Mouse (Mus musculus) hindbrain, embryonic 12.5 days (tissue): ENCODE data around the gene Cavin2. TPM values are rescaled to one million over a fixed set of nuclear protein-coding genes. Genes with fewer than 3 reads are reported as not detected.

Experiments used
- ATAC-seq: fragments of 200-750 bp; cut with Nextera tagmentation; 2 replicates; pipeline ENCODE4 v1.8.0; 2017; ENCODE audit warnings: moderate TSS enrichment; ENCODE audit not compliant: low FRiP score
- H3K27ac ChIP-seq: fragments of 300-500 bp; sonication (generic); 2 replicates; pipeline ENCODE4 v1.5.1; 2016; ENCODE audit warnings: mild to moderate bottlenecking
- H3K27me3 ChIP-seq: fragments of 300-500 bp; sonication (generic); 2 replicates; pipeline ENCODE4 v1.6.1; 2016; ENCODE audit warnings: mild to moderate bottlenecking
- H3K36me3 ChIP-seq: fragments of 300-500 bp; sonication (generic); 2 replicates; pipeline ENCODE4 v1.6.1; 2016; ENCODE audit warnings: mild to moderate bottlenecking
- H3K4me1 ChIP-seq: fragments of 300-500 bp; sonication (generic); 2 replicates; pipeline ENCODE4 v1.6.1; 2016
- H3K4me2 ChIP-seq: fragments of 300-500 bp; sonication (generic); replicated peaks from 2 replicates; pipeline ENCODE4 v1.6.1; 2016; ENCODE audit warnings: mild to moderate bottlenecking
- H3K4me3 ChIP-seq: fragments of 300-500 bp; sonication (generic); 2 replicates; pipeline ENCODE4 v1.5.1; 2016; ENCODE audit warnings: mild to moderate bottlenecking
- H3K9ac ChIP-seq: fragments of 300-500 bp; sonication (generic); 2 replicates; pipeline ENCODE4 v1.6.1; 2016; ENCODE audit warnings: mild to moderate bottlenecking, moderate library complexity
- H3K9me3 ChIP-seq: fragments of 300-500 bp; sonication (generic); replicated peaks from 2 replicates; pipeline ENCODE4 v1.6.1; 2016; ENCODE audit warnings: mild to moderate bottlenecking
- WGBS: fragments of 180-500 bp; shearing (Covaris S2); methylation state at CpG from one replicate; pipeline ENCODE4 v1.1.7; 2016; 5-methylcytosine and 5-hydroxymethylcytosine counted together
- polyA plus RNA-seq: library from polyadenylated mRNA; unstranded; fragments of >200 nt; fragmentation: Nextera tagmentation; extraction: Ambion mirVana; gene quantifications from 2 replicates; pipeline ENCODE4 v1.2.1, GENCODE M21; 2016

Cavin2 gene
- polyA plus RNA-seq, 1 experiment from 2014 or later = 7.2 TPM

DNA sequence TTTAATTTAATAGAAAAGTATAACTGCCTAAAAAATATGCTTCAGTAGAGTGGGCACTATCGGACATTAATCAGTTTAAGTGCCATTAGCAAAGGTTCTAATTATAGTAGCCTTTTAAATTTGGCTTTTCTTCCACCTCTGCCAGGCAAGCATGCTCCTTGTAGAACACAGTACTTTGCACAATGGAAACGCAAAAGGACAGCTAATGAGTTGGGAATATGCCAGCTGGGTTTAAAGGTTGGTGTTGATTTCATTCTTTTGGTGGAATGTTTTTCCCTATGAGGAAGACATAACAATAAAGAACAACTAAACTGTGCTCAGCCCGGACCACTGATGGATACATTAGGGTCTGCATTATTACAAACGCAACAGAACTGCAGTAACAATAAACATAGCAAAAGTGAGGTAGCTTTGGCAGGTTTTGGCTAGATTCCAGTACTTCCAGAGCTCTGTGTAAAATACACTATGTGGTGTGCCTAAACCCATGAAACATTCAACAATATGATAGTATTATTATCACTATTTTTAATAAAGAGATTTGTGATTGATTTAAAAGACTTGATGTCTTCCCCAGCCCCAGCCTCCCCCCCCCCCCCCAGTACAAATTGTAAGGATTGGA lies 16.2 kb upstream of the Cavin2 start:
- no peak overlapping the region for H3K9ac ChIP-seq
- H3K27me3 ChIP-seq = no peaks in the 10 kb centered on the region
- H3K36me3 ChIP-seq = no peaks in the 10 kb centered on the region
- 78% methylated on average over 4 of the region's 4 CpGs for WGBS
- no peak overlapping the region for H3K27ac ChIP-seq
- no peak overlapping the region for H3K4me3 ChIP-seq
- no peaks in the 10 kb centered on the region for H3K9me3 ChIP-seq
- 0 out of 2 replicates have a peak, but pooled peaks cover 2% of the 10 kb centered on the region for H3K4me1 ChIP-seq
- no peak overlapping the region for H3K4me2 ChIP-seq
- ATAC-seq = no peak

DNA sequence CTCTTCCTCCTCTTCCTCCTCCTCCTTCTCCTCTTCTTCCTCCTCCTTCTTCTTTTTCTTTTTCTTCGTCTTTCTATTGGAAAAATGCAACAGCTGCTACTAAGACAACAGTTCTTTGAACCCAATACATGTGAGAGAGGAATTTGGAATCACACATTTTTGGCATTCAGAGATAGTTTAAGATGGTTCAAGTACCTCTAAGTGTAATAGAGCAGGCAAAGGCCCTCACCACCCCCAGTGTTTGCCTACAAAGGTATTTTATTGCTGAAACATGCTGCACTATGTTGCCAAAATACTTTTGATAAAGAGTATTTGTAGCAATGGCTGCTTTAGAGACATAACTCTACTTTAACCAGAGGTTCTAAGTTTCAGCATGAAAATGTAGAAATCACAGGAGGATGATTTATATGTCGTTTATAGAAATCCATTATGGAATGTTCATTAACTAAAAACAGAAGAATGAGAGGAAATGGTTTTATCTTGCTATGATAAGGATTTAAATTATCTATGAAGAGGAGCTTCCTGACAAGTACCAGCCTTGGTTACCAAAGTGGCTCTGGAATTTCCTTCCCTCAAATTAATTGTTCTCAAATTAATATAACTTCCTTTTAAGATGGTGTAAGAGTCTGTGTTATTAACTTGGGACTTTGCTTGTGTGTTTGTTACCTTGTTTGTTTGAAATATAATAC lies 10.9 kb upstream of the Cavin2 start:
- WGBS = 74% methylated on average over 2 of the region's 2 CpGs

DNA sequence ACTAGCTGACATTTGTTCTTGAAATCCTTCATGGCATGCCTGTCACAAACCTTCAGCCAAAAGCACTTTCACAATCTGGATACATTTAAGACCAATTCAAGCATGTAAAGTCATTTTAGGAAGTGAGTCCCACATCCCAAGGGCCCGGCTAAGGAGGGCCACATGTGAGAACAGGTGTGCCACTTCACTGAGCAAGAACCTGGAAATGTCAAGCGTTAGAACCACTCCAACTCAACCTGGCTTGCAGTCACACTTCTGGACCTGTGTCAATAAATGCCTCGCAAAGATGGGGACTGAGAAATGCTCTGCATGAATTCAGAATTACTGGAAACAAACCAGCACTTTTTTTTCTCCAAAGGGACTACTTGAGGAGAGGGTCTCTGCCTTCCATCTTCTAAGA lies 725 bp upstream of the Cavin2 start:
- Histone ChIP-seq H3K27me3 (no peaks in the 10 kb centered on the region), H3K4me1 (peaks cover 8% of the 10 kb centered on the region), H3K9me3 (no peaks in the 10 kb centered on the region), H3K4me2 (no peak overlapping the region), H3K27ac (no peak overlapping the region), H3K9ac (no peak overlapping the region), H3K4me3 (no peak overlapping the region), H3K36me3 (no peaks in the 10 kb centered on the region)
- 81% methylated on average over 3 of the region's 3 CpGs for WGBS
- no peak for ATAC-seq

More for the DNA sequence above, 10.9 kb upstream of the Cavin2 start:
- H3K4me3 ChIP-seq = no peak overlapping the region
- no peaks in the 10 kb centered on the region for H3K27me3 ChIP-seq
- no peak overlapping the region for H3K4me2 ChIP-seq
- no peaks in the 10 kb centered on the region for H3K9me3 ChIP-seq
- no peak for ATAC-seq
- no peak overlapping the region for H3K27ac ChIP-seq
- no peaks in the 10 kb centered on the region for H3K36me3 ChIP-seq
- H3K9ac ChIP-seq = no peak overlapping the region
- 0 out of 2 replicates have a peak, but pooled peaks cover 2% of the 10 kb centered on the region for H3K4me1 ChIP-seq

DNA sequence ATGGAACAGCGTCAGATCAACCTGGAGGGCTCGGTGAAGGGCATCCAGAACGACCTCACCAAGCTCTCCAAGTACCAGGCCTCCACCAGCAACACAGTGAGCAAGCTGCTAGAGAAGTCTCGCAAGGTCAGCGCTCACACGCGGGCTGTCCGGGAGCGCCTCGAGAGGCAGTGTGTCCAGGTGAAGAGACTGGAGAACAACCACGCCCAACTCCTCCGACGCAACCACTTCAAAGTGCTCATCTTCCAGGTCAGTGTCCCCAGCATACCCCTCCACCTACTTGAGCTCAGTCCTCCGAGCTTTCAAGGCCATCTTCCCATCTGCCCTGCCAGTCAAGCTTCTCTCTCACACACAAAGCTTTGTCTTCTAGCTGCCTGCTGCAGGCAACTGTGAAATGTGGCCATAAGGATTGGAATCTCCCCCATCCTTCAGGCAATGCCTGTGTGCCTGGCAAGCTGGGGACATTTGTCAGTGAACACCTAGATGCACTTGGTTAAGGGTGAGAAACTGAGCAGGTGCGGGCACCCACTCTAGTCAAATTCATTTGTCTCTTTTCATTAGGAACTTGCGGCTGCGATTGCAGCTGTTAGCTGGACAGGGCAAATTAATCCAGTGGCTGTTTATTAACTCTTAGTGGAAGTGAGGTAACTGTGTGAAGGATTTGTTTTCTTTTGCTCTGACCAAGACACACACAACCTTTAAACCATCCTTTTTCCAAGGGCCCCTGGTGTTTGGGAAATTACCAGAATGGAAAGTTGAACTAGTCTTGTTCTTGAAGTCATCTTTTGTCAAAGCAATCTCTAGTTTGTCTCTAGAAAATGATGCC lies 907 bp downstream of the Cavin2 start:
- no peak overlapping the region for H3K9ac ChIP-seq
- 84% methylated on average over 17 of the region's 17 CpGs for WGBS
- H3K27ac ChIP-seq = no peak overlapping the region
- no peak overlapping the region for H3K4me2 ChIP-seq
- no peaks in the 10 kb centered on the region for H3K9me3 ChIP-seq
- no peak overlapping the region for H3K4me3 ChIP-seq
- no peaks in the 10 kb centered on the region for H3K36me3 ChIP-seq
- peak; percentile 38 for ATAC-seq
- peaks cover 8% of the 10 kb centered on the region for H3K4me1 ChIP-seq
- no peaks in the 10 kb centered on the region for H3K27me3 ChIP-seq

DNA sequence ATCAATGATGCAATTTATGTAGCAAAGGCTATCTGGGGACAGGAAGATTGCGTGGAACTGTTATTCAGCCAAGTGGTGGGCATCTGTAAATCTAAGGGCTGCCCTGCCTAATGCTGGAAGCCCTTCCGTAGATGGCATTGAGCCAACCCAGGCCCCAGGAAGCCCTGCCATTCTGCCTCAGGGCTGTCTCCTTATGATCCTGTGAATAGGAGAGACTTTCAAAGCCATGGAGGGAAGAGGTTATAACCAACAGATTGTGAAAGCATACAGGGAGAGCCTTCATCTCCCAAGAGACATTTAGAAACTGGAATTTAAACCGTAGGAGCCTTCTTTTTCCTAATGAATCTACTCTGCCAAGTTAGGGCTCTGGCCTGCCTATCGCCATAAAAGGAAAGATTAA lies 1.7 kb downstream of the Cavin2 start:
- WGBS = 73% methylated on average over 4 of the region's 4 CpGs
- no peak overlapping the region for H3K27ac ChIP-seq
- no peak for ATAC-seq
- H3K36me3 ChIP-seq = no peaks in the 10 kb centered on the region
- H3K27me3 ChIP-seq = no peaks in the 10 kb centered on the region
- H3K4me2 ChIP-seq = no peak overlapping the region
- peaks cover 8% of the 10 kb centered on the region for H3K4me1 ChIP-seq
- H3K4me3 ChIP-seq = no peak overlapping the region
- no peaks in the 10 kb centered on the region for H3K9me3 ChIP-seq
- no peak overlapping the region for H3K9ac ChIP-seq

DNA sequence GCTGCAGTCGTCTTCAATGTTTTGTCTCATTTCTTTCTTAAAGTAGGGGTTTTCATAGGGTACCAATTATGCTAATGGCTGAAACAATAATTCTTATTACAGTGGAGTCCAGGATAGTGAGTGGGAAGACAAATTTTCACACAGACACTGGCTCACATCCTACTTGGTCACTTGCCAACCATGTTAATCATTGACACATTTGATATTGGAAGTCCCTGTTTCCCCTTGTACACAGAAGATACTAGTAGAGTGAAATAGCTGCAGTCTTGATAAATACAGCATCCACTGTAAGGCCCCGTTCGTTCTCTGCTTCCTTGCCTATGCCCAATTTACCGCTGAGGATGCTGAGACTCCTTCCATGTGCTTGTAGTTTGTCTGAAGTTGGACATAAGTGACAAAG lies 3.4 kb downstream of the Cavin2 start:
- WGBS = 85% methylated on average over 4 of the region's 4 CpGs
- H3K9me3 ChIP-seq = no peaks in the 10 kb centered on the region
- H3K36me3 ChIP-seq = no peaks in the 10 kb centered on the region
- H3K4me3 ChIP-seq = no peak overlapping the region
- no peak overlapping the region for H3K9ac ChIP-seq
- no peak for ATAC-seq
- H3K27ac ChIP-seq = no peak overlapping the region
- H3K4me2 ChIP-seq = no peak overlapping the region
- peaks cover 8% of the 10 kb centered on the region for H3K4me1 ChIP-seq
- H3K27me3 ChIP-seq = no peaks in the 10 kb centered on the region

DNA sequence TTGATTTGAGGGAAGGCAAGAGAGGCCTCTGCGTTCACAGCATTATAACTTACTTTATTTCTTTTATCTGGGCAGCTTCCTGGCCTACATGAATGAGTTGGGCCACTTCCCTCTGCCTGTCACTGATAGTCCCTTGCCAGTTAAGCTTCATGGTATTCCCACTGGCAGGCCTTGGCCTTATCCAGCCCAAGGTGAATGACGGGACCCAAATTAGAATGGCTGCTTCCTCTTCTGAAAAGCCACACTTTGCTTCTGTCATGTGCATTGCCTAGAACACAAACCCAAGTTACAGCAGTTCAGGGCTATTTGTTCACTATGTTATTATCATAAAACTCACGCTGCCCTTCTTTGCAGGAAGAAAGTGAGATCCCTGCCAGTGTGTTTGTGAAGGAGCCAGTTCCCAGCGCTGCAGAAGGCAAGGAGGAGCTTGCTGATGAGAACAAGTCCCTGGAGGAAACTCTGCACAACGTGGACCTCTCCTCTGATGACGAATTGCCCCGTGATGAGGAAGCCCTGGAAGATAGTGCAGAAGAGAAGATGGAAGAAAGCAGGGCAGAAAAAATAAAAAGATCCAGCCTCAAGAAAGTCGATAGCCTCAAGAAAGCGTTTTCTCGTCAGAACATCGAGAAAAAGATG lies 11.5 kb downstream of the Cavin2 start:
- no peak overlapping the region for H3K27ac ChIP-seq
- no peaks in the 10 kb centered on the region for H3K9me3 ChIP-seq
- H3K4me1 ChIP-seq = no peaks in the 10 kb centered on the region
- no peak overlapping the region for H3K4me3 ChIP-seq
- no peaks in the 10 kb centered on the region for H3K36me3 ChIP-seq
- H3K9ac ChIP-seq = no peak overlapping the region
- no peak overlapping the region for H3K4me2 ChIP-seq
- H3K27me3 ChIP-seq = no peaks in the 10 kb centered on the region
- 80% methylated on average over 11 of the region's 11 CpGs for WGBS
- no peak for ATAC-seq

DNA sequence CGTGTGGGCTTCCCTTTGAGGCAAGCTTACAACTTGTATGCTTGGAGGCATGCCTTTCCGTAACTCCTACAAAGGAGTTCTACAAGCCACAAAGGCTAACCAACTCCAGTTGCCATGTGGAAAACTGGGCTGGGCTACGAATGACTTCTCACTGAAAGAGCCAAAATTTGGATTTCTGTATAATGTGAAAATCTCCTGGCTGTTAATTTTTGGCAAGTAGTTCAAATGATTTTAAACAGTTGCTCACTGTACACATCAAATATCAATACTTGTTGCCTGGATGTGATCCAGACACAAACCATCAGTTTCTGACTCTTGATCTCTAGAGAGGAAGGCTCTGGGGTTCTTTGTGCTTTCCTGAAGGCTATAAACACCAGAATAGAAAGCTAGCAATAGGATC lies 18.1 kb downstream of the Cavin2 start:
- 85% methylated on average over 3 of the region's 3 CpGs for WGBS
- Histone ChIP-seq H3K4me3 (no peak overlapping the region), H3K27ac (no peak overlapping the region), H3K4me1 (no peaks in the 10 kb centered on the region), H3K9ac (no peak overlapping the region), H3K36me3 (no peaks in the 10 kb centered on the region), H3K27me3 (no peaks in the 10 kb centered on the region), H3K9me3 (no peaks in the 10 kb centered on the region), H3K4me2 (no peak overlapping the region)
- no peak for ATAC-seq

DNA sequence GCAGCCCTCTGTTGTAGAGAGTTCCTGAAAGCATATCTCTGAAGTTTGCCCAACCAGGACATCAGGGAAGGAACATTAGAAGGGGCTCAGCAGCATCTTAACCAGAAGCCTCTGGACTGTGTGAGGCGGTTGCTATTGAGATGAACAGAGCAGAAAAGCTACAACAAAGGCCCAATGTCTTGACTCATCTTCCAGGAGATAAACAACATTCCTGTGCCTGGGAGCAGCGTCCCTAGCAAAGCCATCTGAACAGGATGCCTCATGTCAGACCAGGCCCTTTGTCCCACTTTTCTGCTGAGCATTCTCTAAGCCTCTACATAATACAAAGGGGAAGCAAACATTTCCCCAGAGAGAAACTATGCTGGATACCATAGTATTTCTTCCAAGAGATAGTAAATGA lies 26.6 kb downstream of the Cavin2 start:
- 43% methylated on average over 2 of the region's 2 CpGs for WGBS
- Histone ChIP-seq H3K4me1 (no peaks in the 10 kb centered on the region), H3K27me3 (no peaks in the 10 kb centered on the region), H3K4me2 (no peak overlapping the region), H3K9me3 (no peaks in the 10 kb centered on the region), H3K36me3 (no peaks in the 10 kb centered on the region), H3K9ac (no peak overlapping the region), H3K27ac (no peak overlapping the region), H3K4me3 (no peak overlapping the region)
- no peak for ATAC-seq

DNA sequence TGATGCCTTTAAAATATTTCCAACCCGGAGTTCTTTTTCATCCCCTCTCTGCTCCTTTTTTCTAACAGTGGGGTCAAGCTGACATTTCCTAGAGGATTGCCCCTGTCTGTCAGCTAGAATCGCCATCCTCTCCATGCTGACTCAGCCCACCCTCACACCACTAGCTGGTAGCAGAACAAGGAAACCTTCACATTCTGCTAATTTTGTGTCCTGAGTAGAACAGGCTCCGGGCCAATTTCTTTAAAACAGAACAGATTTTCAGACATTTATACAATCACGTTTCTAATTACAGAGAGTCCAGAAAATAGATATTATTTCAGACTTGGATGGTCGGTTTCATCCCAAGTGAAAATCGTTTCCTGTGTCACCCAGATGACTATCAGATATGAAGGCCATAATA lies 34.6 kb downstream of the Cavin2 start:
- H3K4me3 ChIP-seq = no peak overlapping the region
- no peaks in the 10 kb centered on the region for H3K27me3 ChIP-seq
- no peak overlapping the region for H3K9ac ChIP-seq
- no peak overlapping the region for H3K4me2 ChIP-seq
- H3K4me1 ChIP-seq = no peaks in the 10 kb centered on the region
- H3K9me3 ChIP-seq = no peaks in the 10 kb centered on the region
- no peak for ATAC-seq
- 75% methylated on average over 6 of the region's 6 CpGs for WGBS
- H3K27ac ChIP-seq = no peak overlapping the region
- H3K36me3 ChIP-seq = no peaks in the 10 kb centered on the region

DNA sequence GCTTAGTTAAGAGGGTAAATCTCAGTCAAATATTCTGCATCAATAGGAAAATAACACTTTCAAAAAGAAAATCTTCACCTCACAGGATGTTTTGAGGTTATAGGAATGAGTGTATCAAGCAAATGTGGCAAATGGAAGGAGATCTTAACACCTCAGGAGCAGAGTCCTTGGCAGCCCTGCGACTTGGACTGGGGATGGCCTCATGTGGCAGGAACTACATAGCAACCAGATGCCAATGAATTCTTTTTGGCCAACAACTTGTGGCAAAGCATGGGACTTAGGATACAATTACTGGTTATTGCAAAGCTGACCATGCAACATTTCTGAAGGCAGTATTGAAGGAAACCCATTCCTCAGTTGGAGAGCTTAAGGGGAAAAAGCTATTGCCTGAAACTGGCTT lies 39.6 kb downstream of the Cavin2 start:
- WGBS = 91% methylated on average over 1 of the region's 1 CpGs

DNA sequence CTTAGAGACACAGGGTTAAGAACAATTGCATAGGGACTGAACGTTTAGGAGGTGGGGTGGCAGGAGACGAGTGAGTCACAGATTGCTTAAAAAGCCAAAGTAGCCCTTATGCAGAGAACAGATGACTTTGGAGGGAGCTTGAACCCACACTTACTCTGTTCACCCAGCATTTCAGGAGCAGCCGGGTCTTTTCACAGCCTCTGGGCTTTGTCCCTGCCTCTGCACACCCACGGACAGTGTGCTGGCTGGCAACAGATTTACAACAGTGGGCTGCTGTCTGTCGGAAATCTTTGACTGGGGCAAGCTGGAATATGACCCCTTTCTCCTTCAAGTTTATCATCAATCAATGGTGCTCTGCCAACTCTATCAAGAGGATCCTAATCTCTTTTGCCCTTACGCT lies 44.1 kb downstream of the Cavin2 start:
- Histone ChIP-seq H3K4me2 (peak overlapping the region; percentile 48), H3K27me3 (no peaks in the 10 kb centered on the region), H3K4me3 (no peak overlapping the region), H3K4me1 (peaks cover 11% of the 10 kb centered on the region), H3K36me3 (no peaks in the 10 kb centered on the region), H3K9ac (no peak overlapping the region), H3K27ac (0 out of 2 replicates have a peak overlapping the region, but pooled peaks have one; percentile 53), H3K9me3 (no peaks in the 10 kb centered on the region)
- 52% methylated on average over 6 of the region's 6 CpGs for whole genome bisulfite sequencing
- 0 out of 2 replicates have a peak, but pooled peaks have one; percentile 30 for ATAC-seq

More for the DNA sequence above, 39.6 kb downstream of the Cavin2 start:
- Histone ChIP-seq H3K9ac (no peak overlapping the region), H3K9me3 (no peaks in the 10 kb centered on the region), H3K4me3 (no peak overlapping the region), H3K4me1 (peaks cover 6% of the 10 kb centered on the region), H3K27me3 (no peaks in the 10 kb centered on the region), H3K27ac (no peak overlapping the region), H3K36me3 (no peaks in the 10 kb centered on the region), H3K4me2 (no peak overlapping the region)
- ATAC-seq = no peak
